Mouse (Mus musculus) myocyte (in vitro differentiated cells): ENCODE data around the gene Abcc6.

Experiments used
- CEBPB ChIP-seq: IDR thresholded peaks from 2 replicates; pipeline ENCODE4 v1.6.1; 2011; ENCODE audit warnings: mild to moderate bottlenecking, moderate library complexity; ENCODE audit not compliant: poor library complexity, insufficient read depth, severe bottlenecking
- MAX ChIP-seq: IDR thresholded peaks from one replicate; pipeline ENCODE4 v1.6.1; 2011; ENCODE audit warnings: low read depth, mild to moderate bottlenecking, control low read depth
- MYOD1 ChIP-seq, 3 experiments: IDR thresholded peaks; one replicate each; pipeline ENCODE4 v1.6.1; 2011; ENCODE audit warnings: control low read depth in 2 of 3, low read depth in 2 of 3, mild to moderate bottlenecking in 2 of 3, moderate library complexity in 1 of 3; ENCODE audit not compliant: insufficient read length in 2 of 3, control insufficient read depth in 1 of 3
- MYOG ChIP-seq, 3 experiments: IDR thresholded peaks; one replicate each; pipeline ENCODE4 v1.6.1; 2011; ENCODE audit warnings: control low read depth in 2 of 3, low read depth in 2 of 3, mild to moderate bottlenecking in 2 of 3; ENCODE audit not compliant: insufficient read length in 2 of 3, control insufficient read depth in 1 of 3, insufficient read depth in 1 of 3
- POLR2A ChIP-seq: IDR thresholded peaks from one replicate; pipeline ENCODE4 v1.6.1; 2011; ENCODE audit warnings: low read depth, mild to moderate bottlenecking, control low read depth, moderate library complexity; ENCODE audit not compliant: insufficient read length
- TCF12 ChIP-seq: IDR thresholded peaks from one replicate; pipeline ENCODE4 v1.6.1; 2011; ENCODE audit warnings: mild to moderate bottlenecking, control low read depth; ENCODE audit not compliant: poor library complexity, insufficient read depth, severe bottlenecking
- TCF3 ChIP-seq: IDR thresholded peaks from one replicate; pipeline ENCODE4 v1.6.1; 2011; ENCODE audit warnings: low read depth, control low read depth; ENCODE audit not compliant: insufficient read length
- USF1 ChIP-seq: IDR thresholded peaks from one replicate; pipeline ENCODE4 v1.6.1; 2011; ENCODE audit warnings: low read depth, mild to moderate bottlenecking, control low read depth, moderate library complexity

DNA sequence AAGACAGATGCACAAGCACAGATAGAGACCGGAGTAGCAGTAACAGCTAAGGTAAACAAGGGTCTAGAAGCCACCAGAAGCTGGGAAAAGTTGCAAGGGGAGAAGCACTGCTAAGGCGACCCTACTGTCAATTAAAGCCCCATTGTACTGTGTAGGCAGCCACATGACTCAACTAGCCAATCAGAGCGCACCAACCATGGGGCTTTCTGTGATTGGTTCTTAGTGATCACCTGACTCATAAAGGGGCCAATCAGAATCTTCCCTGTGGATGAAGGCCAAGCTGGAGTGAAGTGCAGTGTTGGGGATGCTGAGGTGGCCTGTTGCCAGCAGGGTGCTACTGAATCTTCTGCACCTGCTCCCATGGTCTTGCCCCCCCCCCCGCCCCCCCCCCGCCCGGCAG is 43.2 kb downstream of the Abcc6 start:
- TF ChIP-seq POLR2A (no peak), USF1 (no peak), TCF12 (no peak), MYOG (IDR thresholded peaks at IDR 0.05; ENCODE audit: control insufficient read depth in 1 of 3, insufficient read depth in 1 of 3, insufficient read length in 2 of 3, low read depth in 2 of 3) (no peak), MYOD1 (IDR thresholded peaks at IDR 0.05; ENCODE audit: control insufficient read depth in 1 of 3, insufficient read length in 2 of 3, low read depth in 2 of 3) (no peak), MAX (no peak), CEBPB (no peak), TCF3 (no peak)
